Mouse (Mus musculus): ENCODE measurements at regions not wholly inside any gene's neighbourhood (a gene's known extent, or its start where the extent isn't known, plus 50 kb on each side); places are given as distances from the start of the nearest gene placed in this dataset.
A peak's percentile ranks its signal among the peaks of the same experiment; 100 is the strongest.

- no peaks in the 10 kb centered on the region for H3K4me1 ChIP-seq (ENCODE audit: control insufficient read depth, insufficient read depth, low read length)
- 0% methylated on average over 1 of the region's 1 CpGs for WGBS
- H3K9ac ChIP-seq (ENCODE audit: low read length), result no peak overlapping the region
- H3K4me2 ChIP-seq, result no peak overlapping the region
- H3K9me3 ChIP-seq (ENCODE audit: control insufficient read depth, low read length), result no peaks in the 10 kb centered on the region
- ATAC-seq (ENCODE audit: low FRiP score), result peak; percentile 57; the same call in 1 of the 2 replicates
- DNase-seq (ENCODE audit: low spot score, missing footprints), result peak; percentile 89
- no peak overlapping the region for H3K4me3 ChIP-seq (ENCODE audit: low read depth, low read length)
- no peak overlapping the region for H3K27ac ChIP-seq (ENCODE audit: low read depth, low read length)
- peaks cover 20% of the 10 kb centered on the region for H3K27me3 ChIP-seq (ENCODE audit: control insufficient read depth, insufficient read depth, low read length)
- no peaks in the 10 kb centered on the region for H3K36me3 ChIP-seq (ENCODE audit: control insufficient read depth, insufficient read depth, low read length)
These were observed 151.1 kb downstream of the Foxa2 start for GRCm38 (mm10) chr2:147895691-147896090.

GRCm38 (mm10) chr2:147894213-147894612 lies 152.6 kb downstream of the Foxa2 start:
- Histone ChIP-seq H3K9me3 (ENCODE audit: control insufficient read depth, low read length) (no peaks in the 10 kb centered on the region), H3K4me2 (no peak overlapping the region), H3K27ac (ENCODE audit: low read depth, low read length) (no peak overlapping the region), H3K36me3 (ENCODE audit: control insufficient read depth, insufficient read depth, low read length) (no peaks in the 10 kb centered on the region), H3K9ac (ENCODE audit: low read length) (no peak overlapping the region), H3K4me3 (ENCODE audit: low read depth, low read length) (no peak overlapping the region), H3K27me3 (ENCODE audit: control insufficient read depth, insufficient read depth, low read length) (peaks cover 12% of the 10 kb centered on the region), H3K4me1 (ENCODE audit: control insufficient read depth, insufficient read depth, low read length) (no peaks in the 10 kb centered on the region)
- WGBS, result 11% methylated on average over 1 of the region's 1 CpGs
- peak; percentile 61 for DNase-seq (ENCODE audit: low spot score, missing footprints)
- ATAC-seq (ENCODE audit: low FRiP score), result no peak

- H3K4me2 ChIP-seq, result no peak overlapping the region
- H3K27me3 ChIP-seq (ENCODE audit: control insufficient read depth, insufficient read depth, low read length), result no peaks in the 10 kb centered on the region
- H3K36me3 ChIP-seq (ENCODE audit: control insufficient read depth, insufficient read depth, low read length), result no peaks in the 10 kb centered on the region
- no peak overlapping the region for H3K4me3 ChIP-seq (ENCODE audit: low read depth, low read length)
- WGBS, result 56% methylated on average over 6 of the region's 6 CpGs
- no peaks in the 10 kb centered on the region for H3K9me3 ChIP-seq (ENCODE audit: control insufficient read depth, low read length)
- DNase-seq (ENCODE audit: low spot score, missing footprints) (peak; percentile 81), ATAC-seq (ENCODE audit: low FRiP score) (no peak)
- no peak overlapping the region for H3K9ac ChIP-seq (ENCODE audit: low read length)
- no peaks in the 10 kb centered on the region for H3K4me1 ChIP-seq (ENCODE audit: control insufficient read depth, insufficient read depth, low read length)
- no peak overlapping the region for H3K27ac ChIP-seq (ENCODE audit: low read depth, low read length)
These were observed 160.6 kb downstream of the Foxa2 start for GRCm38 (mm10) chr2:147886191-147886590.

- WGBS, result 20% methylated on average over 13 of the region's 13 CpGs
- Histone ChIP-seq H3K36me3 (ENCODE audit: control insufficient read depth, insufficient read depth, low read length) (no peaks in the 10 kb centered on the region), H3K27me3 (ENCODE audit: control insufficient read depth, insufficient read depth, low read length) (peaks cover 7% of the 10 kb centered on the region; the same call in 1 of the 2 replicates), H3K9me3 (ENCODE audit: control insufficient read depth, low read length) (no peaks in the 10 kb centered on the region), H3K9ac (ENCODE audit: low read length) (no peak overlapping the region), H3K27ac (ENCODE audit: low read depth, low read length) (peak overlapping the region; percentile 31; the same call in 1 of the 2 replicates), H3K4me3 (ENCODE audit: low read depth, low read length) (no peak overlapping the region), H3K4me2 (peak overlapping the region; percentile 50), H3K4me1 (ENCODE audit: control insufficient read depth, insufficient read depth, low read length) (peaks cover 16% of the 10 kb centered on the region)
- ATAC-seq (ENCODE audit: low FRiP score), result 0 out of 2 replicates have a peak, but pooled peaks have one; percentile 3
- DNase-seq (ENCODE audit: low spot score, missing footprints), result peak; percentile 88
These were observed 168.9 kb downstream of the Foxa2 start for GRCm38 (mm10) chr2:147877907-147878306.

- H3K27ac ChIP-seq (ENCODE audit: low read depth, low read length), result peak overlapping the region; percentile 31
- 6% methylated on average over 4 of the region's 4 CpGs for WGBS
- peak overlapping the region; percentile 19; the same call in 1 of the 2 replicates for H3K4me3 ChIP-seq (ENCODE audit: low read depth, low read length)
- peaks cover 16% of the 10 kb centered on the region for H3K4me1 ChIP-seq (ENCODE audit: control insufficient read depth, insufficient read depth, low read length)
- ATAC-seq (ENCODE audit: low FRiP score) (no peak), DNase-seq (ENCODE audit: low spot score, missing footprints) (no peak)
- no peaks in the 10 kb centered on the region for H3K36me3 ChIP-seq (ENCODE audit: control insufficient read depth, insufficient read depth, low read length)
- H3K4me2 ChIP-seq, result peak overlapping the region; percentile 50
- peaks cover 7% of the 10 kb centered on the region; the same call in 1 of the 2 replicates for H3K27me3 ChIP-seq (ENCODE audit: control insufficient read depth, insufficient read depth, low read length)
- H3K9ac ChIP-seq (ENCODE audit: low read length), result peak overlapping the region; percentile 21; the same call in 1 of the 2 replicates
- no peaks in the 10 kb centered on the region for H3K9me3 ChIP-seq (ENCODE audit: control insufficient read depth, low read length)
These were observed 169.2 kb downstream of the Foxa2 start for GRCm38 (mm10) chr2:147877543-147877904.

- Histone ChIP-seq H3K4me2 (peak overlapping the region; percentile 50), H3K4me1 (ENCODE audit: control insufficient read depth, insufficient read depth, low read length) (peaks cover 16% of the 10 kb centered on the region), H3K36me3 (ENCODE audit: control insufficient read depth, insufficient read depth, low read length) (no peaks in the 10 kb centered on the region), H3K9ac (ENCODE audit: low read length) (peak overlapping the region; percentile 21), H3K4me3 (ENCODE audit: low read depth, low read length) (peak overlapping the region; percentile 19), H3K9me3 (ENCODE audit: control insufficient read depth, low read length) (no peaks in the 10 kb centered on the region), H3K27me3 (ENCODE audit: control insufficient read depth, insufficient read depth, low read length) (peaks cover 7% of the 10 kb centered on the region; the same call in 1 of the 2 replicates), H3K27ac (ENCODE audit: low read depth, low read length) (peak overlapping the region; percentile 31)
- peak; percentile 75 for ATAC-seq (ENCODE audit: low FRiP score)
- DNase-seq (ENCODE audit: low spot score, missing footprints), result peak; percentile 94
- WGBS, result 1% methylated on average over 19 of the region's 19 CpGs
These were observed 169.8 kb downstream of the Foxa2 start for GRCm38 (mm10) chr2:147876708-147877542.

GRCm38 (mm10) chr2:147872972-147873371 lies 173.8 kb downstream of the Foxa2 start:
- DNase-seq (ENCODE audit: low spot score, missing footprints) (no peak), ATAC-seq (ENCODE audit: low FRiP score) (no peak)
- Histone ChIP-seq H3K4me3 (ENCODE audit: low read depth, low read length) (no peak overlapping the region), H3K9ac (ENCODE audit: low read length) (no peak overlapping the region), H3K27me3 (ENCODE audit: control insufficient read depth, insufficient read depth, low read length) (peaks cover 3% of the 10 kb centered on the region; the same call in 1 of the 2 replicates), H3K4me2 (no peak overlapping the region), H3K27ac (ENCODE audit: low read depth, low read length) (no peak overlapping the region), H3K9me3 (ENCODE audit: control insufficient read depth, low read length) (no peaks in the 10 kb centered on the region), H3K36me3 (ENCODE audit: control insufficient read depth, insufficient read depth, low read length) (no peaks in the 10 kb centered on the region), H3K4me1 (ENCODE audit: control insufficient read depth, insufficient read depth, low read length) (peaks cover 16% of the 10 kb centered on the region)
- 97% methylated on average over 3 of the region's 3 CpGs for WGBS

GRCm38 (mm10) chr2:147851186-147851802 lies 195.5 kb downstream of the Foxa2 start:
- Histone ChIP-seq H3K9ac (ENCODE audit: low read length) (no peak overlapping the region), H3K4me1 (ENCODE audit: control insufficient read depth, insufficient read depth, low read length) (no peaks in the 10 kb centered on the region), H3K27ac (ENCODE audit: low read depth, low read length) (no peak overlapping the region), H3K9me3 (ENCODE audit: control insufficient read depth, low read length) (no peaks in the 10 kb centered on the region), H3K36me3 (ENCODE audit: control insufficient read depth, insufficient read depth, low read length) (no peaks in the 10 kb centered on the region), H3K4me3 (ENCODE audit: low read depth, low read length) (no peak overlapping the region), H3K4me2 (no peak overlapping the region), H3K27me3 (ENCODE audit: control insufficient read depth, insufficient read depth, low read length) (no peaks in the 10 kb centered on the region)
- ATAC-seq (ENCODE audit: low FRiP score) (no peak), DNase-seq (ENCODE audit: low spot score, missing footprints) (no peak)
- 89% methylated on average over 6 of the region's 6 CpGs for WGBS

Data from midbrain, embryonic 11.5 days (tissue).